Mouse (Mus musculus): ENCODE data around the gene Cep170b. TPM values are rescaled to one million over a fixed set of nuclear protein-coding genes. Genes with fewer than 3 reads are reported as not detected.

Cep170b gene
- total RNA-seq (2023) = 1 to 10 TPM in 1 of 2 experiments, under 1 TPM in 1; 0.80 to 1.0 TPM

GRCm38 (mm10) chr12:112720216-112720615, at the start of gene Cep170b:
Gene Cep170b, plus strand, starts transcription at chr12:112720455.

DNA sequence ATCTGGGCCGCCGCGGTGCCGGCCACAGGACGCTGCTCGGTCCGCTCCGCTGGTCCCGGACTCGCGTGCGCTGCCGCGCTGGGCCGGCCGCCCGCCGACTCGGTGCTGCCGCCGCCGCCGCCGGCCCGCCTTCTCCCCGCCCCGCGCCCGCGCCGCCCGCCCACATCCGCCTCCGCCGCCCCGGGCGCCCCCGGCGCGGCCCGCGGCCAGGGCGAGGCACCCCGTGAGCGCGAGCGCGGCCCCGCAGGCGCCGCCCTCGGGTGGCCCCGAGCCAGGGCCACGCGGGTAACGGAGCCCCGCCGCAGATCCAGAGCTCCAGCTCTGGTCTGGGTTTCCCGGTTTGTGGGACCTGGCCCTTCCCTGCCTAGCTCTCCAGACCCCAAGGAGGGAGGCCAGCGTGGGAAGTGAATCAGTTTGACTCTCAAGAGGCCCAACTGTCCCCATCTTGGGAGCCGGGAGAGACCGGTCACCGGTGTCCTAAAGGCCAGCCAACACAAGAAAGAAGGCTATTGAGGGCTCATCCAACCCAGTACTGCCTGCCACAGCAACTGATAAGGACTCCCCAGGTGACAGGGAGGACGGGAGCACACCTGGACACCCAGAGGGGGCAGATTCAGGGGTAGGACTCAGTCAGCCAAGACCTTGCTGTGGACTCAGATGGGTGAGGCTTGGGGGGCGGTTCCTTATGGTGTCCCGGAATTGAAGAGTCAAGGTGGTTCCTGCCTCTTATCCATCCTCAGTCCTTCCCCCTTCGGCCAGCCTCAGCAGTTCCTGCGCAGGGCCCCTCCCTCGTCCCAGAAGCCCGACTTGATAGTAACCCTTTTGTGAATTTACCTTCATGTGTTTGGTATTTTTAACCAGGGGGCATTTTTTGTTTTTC, 45.9 kb upstream of the Cep170b start, which contains the start of gene Akt1:
Gene Akt1, minus strand, starts transcription at position 753 of the 880 bp plus-strand sequence.

GRCm38 (mm10) chr12:112678555-112679026, 41.7 kb upstream of the Cep170b start, which contains the start of gene Zbtb42:
Gene Zbtb42, plus strand, starts transcription at chr12:112678828.

DNA sequence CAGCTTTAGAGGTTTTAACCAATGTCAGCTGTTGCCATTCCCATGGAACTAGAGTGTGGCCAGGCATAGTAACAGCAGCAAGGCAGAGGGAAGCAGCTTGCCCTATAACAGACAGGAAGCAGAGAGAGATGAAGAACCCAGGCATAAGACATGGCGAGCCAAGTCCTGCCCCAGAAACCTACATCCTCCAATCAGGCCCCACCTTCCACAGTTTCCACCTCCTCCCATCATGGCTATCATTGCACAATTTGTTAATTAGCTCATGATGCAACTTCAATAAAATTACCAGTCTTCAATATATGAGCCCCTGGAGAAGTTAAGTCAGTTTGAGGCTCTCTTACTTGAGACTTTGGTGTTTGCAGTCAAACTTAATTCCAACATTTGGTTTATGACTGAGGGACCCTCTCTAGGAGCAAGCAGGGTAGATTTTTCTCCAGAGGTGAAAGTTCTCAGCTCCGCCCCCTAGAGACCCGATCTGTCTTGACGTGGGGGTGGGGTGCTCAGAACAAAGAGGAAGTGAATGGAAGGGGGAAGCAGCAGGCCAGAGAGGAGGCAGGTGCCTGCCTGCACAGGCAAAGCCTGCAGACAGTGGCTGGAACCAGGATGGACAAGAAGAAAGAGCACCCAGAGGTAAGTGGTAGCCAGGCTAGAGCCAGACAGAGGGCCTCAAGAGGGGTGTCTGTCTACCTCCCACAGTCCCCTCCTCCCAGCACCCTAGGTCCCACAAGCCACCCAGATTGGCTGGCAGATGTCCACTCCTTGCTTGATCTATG, 40.1 kb downstream of the Cep170b start, which contains the start of gene Pld4:
Gene Pld4, plus strand, starts transcription at position 502 of the 773 bp plus-strand sequence.

Other genes with a start within 250 kb of the Cep170b start
- gene A530016L24Rik, start 231.0 kb upstream of the Cep170b start, total RNA-seq (2023) = not detected
- not detected for gene Tmem179, start 203.7 kb upstream of the Cep170b start, total RNA-seq (2023)
- gene Inf2, start 131.7 kb upstream of the Cep170b start, total RNA-seq (2023) = 10 to 100 TPM; 36.0 to 53.4 TPM
- 10 to 100 TPM; 80.1 to 82.2 TPM for gene Adssl1, start 100.4 kb upstream of the Cep170b start, total RNA-seq (2023)
- 10 to 100 TPM; 40.4 to 44.3 TPM for gene Siva1, start 75.8 kb upstream of the Cep170b start, total RNA-seq (2023)
- gene Akt1, start 45.6 kb upstream of the Cep170b start, total RNA-seq (2023) = 100 to 1,000 TPM; 181 to 197 TPM
- 10 to 100 TPM; 18.4 to 19.4 TPM for gene Zbtb42, start 41.6 kb upstream of the Cep170b start, total RNA-seq (2023)
- 100 to 1,000 TPM; 228 to 351 TPM for gene Pld4, start 40.2 kb downstream of the Cep170b start, total RNA-seq (2023)
- under 1 TPM; 0.47 to 0.53 TPM for gene Ahnak2, start 82.2 kb downstream of the Cep170b start, total RNA-seq (2023)
- gene Clba1, start 88.5 kb downstream of the Cep170b start, total RNA-seq (2023) = 1 to 10 TPM in 1 of 2 experiments, under 1 TPM in 1; 1.00 to 1.1 TPM
- gene Cdca4, start 109.0 kb downstream of the Cep170b start, total RNA-seq (2023) = 10 to 100 TPM; 30.8 to 38.3 TPM
- 10 to 100 TPM; 25.5 to 28.0 TPM for gene Gpr132, start 147.8 kb downstream of the Cep170b start, total RNA-seq (2023)
- 1 to 10 TPM in 1 of 2 experiments, under 1 TPM in 1; 0.18 to 1.6 TPM for gene Jag2, start 209.3 kb downstream of the Cep170b start, total RNA-seq (2023)
- gene Nudt14, start 221.7 kb downstream of the Cep170b start, total RNA-seq (2023) = 10 to 100 TPM in 1 of 2 experiments, 1 to 10 TPM in 1; 8.3 to 10.0 TPM

Measured in neutrophil, adult 59 days (primary cell).